Mouse (Mus musculus) liver, embryonic 11.5 days (tissue): ENCODE results near the gene Tfip11. TPM values are rescaled to one million over a fixed set of nuclear protein-coding genes. Genes with fewer than 3 reads are reported as not detected.
"Not testable (repeated sequence)": the region's sequence is repeated elsewhere in the genome, so short reads cannot be mapped to it uniquely, and the experiment has no call there.

ENCODE experiments used
- ATAC-seq: fragments of 200-750 bp; cut with Nextera tagmentation; replicated peaks from 2 replicates; pipeline ENCODE4 v1.8.0; 2017; ENCODE audit warnings: moderate number of reproducible peaks, mild to moderate bottlenecking, moderate TSS enrichment, moderate library complexity; ENCODE audit not compliant: low FRiP score
- DNase-seq: peaks from one replicate; pipeline ENCODE4 v3.0.0-alpha.2; 2017; ENCODE audit warnings: low spot score
- H3K27ac ChIP-seq: fragments of 300-500 bp; sonication (generic); 2 replicates; pipeline ENCODE4 v1.5.1; 2014; ENCODE audit warnings: mild to moderate bottlenecking, low read depth, low read length, control low read depth
- H3K27me3 ChIP-seq: fragments of 300-500 bp; sonication (generic); replicated peaks from 2 replicates; pipeline ENCODE4 v1.6.1; 2014; ENCODE audit warnings: low read length, mixed read lengths; ENCODE audit not compliant: control insufficient read depth, insufficient read depth
- H3K36me3 ChIP-seq: fragments of 300-500 bp; sonication (generic); 2 replicates; pipeline ENCODE4 v1.6.1; 2014; ENCODE audit warnings: mild to moderate bottlenecking, low read length, moderate library complexity, mixed read lengths; ENCODE audit not compliant: control insufficient read depth, insufficient read depth
- H3K4me1 ChIP-seq: fragments of 300-500 bp; sonication (generic); replicated peaks from 2 replicates; pipeline ENCODE4 v1.6.1; 2014; ENCODE audit warnings: low read length, mixed read lengths; ENCODE audit not compliant: control insufficient read depth, insufficient read depth
- H3K4me2 ChIP-seq: fragments of 300-500 bp; sonication (generic); 2 replicates; pipeline ENCODE4 v1.6.1; 2014; ENCODE audit warnings: mild to moderate bottlenecking, control low read depth, moderate library complexity
- H3K4me3 ChIP-seq: fragments of 300-500 bp; sonication (generic); 2 replicates; pipeline ENCODE4 v1.5.1; 2014; ENCODE audit warnings: low read depth, low read length, control low read depth
- H3K9ac ChIP-seq: fragments of 300-500 bp; sonication (generic); 2 replicates; pipeline ENCODE4 v1.6.1; 2014; ENCODE audit warnings: low read depth, low read length, control low read depth
- H3K9me3 ChIP-seq: fragments of 300-500 bp; sonication (generic); 2 replicates; pipeline ENCODE4 v1.6.1; 2016; ENCODE audit warnings: low read length, inconsistent platforms, mixed read lengths; ENCODE audit not compliant: control insufficient read depth
- WGBS: fragments of 180-500 bp; shearing (Covaris S2); extraction: QIAGEN DNeasy Blood & Tissue Kit; methylation state at CpG from one replicate; pipeline ENCODE4 v1.1.7; 2014; 5-methylcytosine and 5-hydroxymethylcytosine counted together
- polyA plus RNA-seq: library from polyadenylated mRNA; unstranded; fragments of >200 nt; fragmentation: Nextera tagmentation; extraction: Ambion mirVana; gene quantifications from 2 replicates; pipeline ENCODE4 v1.2.1, GENCODE M21; 2014

Tfip11 gene
- polyA plus RNA-seq, 1 experiment from 2014 or later: 24.5 TPM

- Histone ChIP-seq H3K4me3 (no peak overlapping the region), H3K27ac (peak overlapping the region; percentile 65; the same call in 1 of the 2 replicates), H3K27me3 (no peaks in the 10 kb centered on the region), H3K36me3 (peaks cover 6% of the 10 kb centered on the region; the same call in 1 of the 2 replicates), H3K4me2 (no peak overlapping the region), H3K9me3 (no peaks in the 10 kb centered on the region), H3K9ac (no peak overlapping the region), H3K4me1 (peaks cover 40% of the 10 kb centered on the region)
- WGBS: 83% methylated on average over 4 of the region's 4 CpGs
- DNase-seq (no peak), ATAC-seq (no peak)
Observed at GRCm38 (mm10) chr5:112301694-112302093, 24.5 kb upstream of the Tfip11 start.

GRCm38 (mm10) chr5:112302310-112302709 is 23.8 kb upstream of the Tfip11 start:
- Histone ChIP-seq H3K4me3 (no peak overlapping the region), H3K36me3 (peaks cover 6% of the 10 kb centered on the region; the same call in 1 of the 2 replicates), H3K27ac (peak overlapping the region; percentile 71; the same call in 1 of the 2 replicates), H3K27me3 (no peaks in the 10 kb centered on the region), H3K9me3 (no peaks in the 10 kb centered on the region), H3K4me2 (no peak overlapping the region), H3K9ac (no peak overlapping the region), H3K4me1 (peaks cover 34% of the 10 kb centered on the region)
- DNase-seq (no peak), ATAC-seq (peak; percentile 74)
- 85% methylated on average over 5 of the region's 5 CpGs for WGBS

- no peak overlapping the region for H3K27ac ChIP-seq
- no peaks in the 10 kb centered on the region for H3K27me3 ChIP-seq
- ATAC-seq (no peak), DNase-seq (no peak)
- no peak overlapping the region for H3K4me3 ChIP-seq
- no peaks in the 10 kb centered on the region for H3K9me3 ChIP-seq
- no peak overlapping the region for H3K9ac ChIP-seq
- H3K36me3 ChIP-seq: peaks cover 28% of the 10 kb centered on the region; the same call in 1 of the 2 replicates
- peaks cover 10% of the 10 kb centered on the region; the same call in 1 of the 2 replicates for H3K4me1 ChIP-seq
- no peak overlapping the region for H3K4me2 ChIP-seq
- 88% methylated on average over 5 of the region's 5 CpGs for WGBS
Observed at GRCm38 (mm10) chr5:112305842-112306241, 20.3 kb upstream of the Tfip11 start.

- DNase-seq: no peak
- ATAC-seq: no peak
- H3K27ac ChIP-seq: no peak overlapping the region
- no peaks in the 10 kb centered on the region for H3K9me3 ChIP-seq
- peaks cover 28% of the 10 kb centered on the region; the same call in 1 of the 2 replicates for H3K36me3 ChIP-seq
- no peak overlapping the region for H3K9ac ChIP-seq
- H3K27me3 ChIP-seq: no peaks in the 10 kb centered on the region
- WGBS: 85% methylated on average over 11 of the region's 11 CpGs
- H3K4me1 ChIP-seq: 0 out of 2 replicates have a peak, but pooled peaks cover 2% of the 10 kb centered on the region
- no peak overlapping the region for H3K4me3 ChIP-seq
- no peak overlapping the region for H3K4me2 ChIP-seq
Observed at GRCm38 (mm10) chr5:112313222-112313885, 12.8 kb upstream of the Tfip11 start.

GRCm38 (mm10) chr5:112316468-112316867 is 9.7 kb upstream of the Tfip11 start:
- DNase-seq (no peak), ATAC-seq (no peak)
- no peaks in the 10 kb centered on the region for H3K9me3 ChIP-seq
- WGBS: 83% methylated on average over 5 of the region's 5 CpGs
- no peaks in the 10 kb centered on the region for H3K27me3 ChIP-seq
- H3K9ac ChIP-seq: no peak overlapping the region
- H3K4me1 ChIP-seq: peaks cover 8% of the 10 kb centered on the region; the same call in 1 of the 2 replicates
- no peak overlapping the region for H3K4me3 ChIP-seq
- no peak overlapping the region for H3K4me2 ChIP-seq
- peaks cover 11% of the 10 kb centered on the region; the same call in 1 of the 2 replicates for H3K36me3 ChIP-seq
- H3K27ac ChIP-seq: no peak overlapping the region

GRCm38 (mm10) chr5:112317328-112317727 is 8.8 kb upstream of the Tfip11 start:
- DNase-seq (no peak), ATAC-seq (no peak)
- Histone ChIP-seq H3K9me3 (no peaks in the 10 kb centered on the region), H3K9ac (no peak overlapping the region), H3K4me3 (no peak overlapping the region), H3K4me1 (peaks cover 8% of the 10 kb centered on the region; the same call in 1 of the 2 replicates), H3K27ac (no peak overlapping the region), H3K27me3 (no peaks in the 10 kb centered on the region), H3K4me2 (no peak overlapping the region), H3K36me3 (peaks cover 11% of the 10 kb centered on the region; the same call in 1 of the 2 replicates)
- 43% methylated on average over 5 of the region's 5 CpGs for WGBS

GRCm38 (mm10) chr5:112319343-112319742 is 6.8 kb upstream of the Tfip11 start:
- not testable (repeated sequence) for H3K27ac ChIP-seq, H3K9ac ChIP-seq, H3K27me3 ChIP-seq, H3K9me3 ChIP-seq, H3K4me3 ChIP-seq, H3K4me2 ChIP-seq, H3K36me3 ChIP-seq, DNase-seq
- WGBS: 65% methylated on average over 2 of the region's 2 CpGs
- peak; percentile 87 for ATAC-seq
- H3K4me1 ChIP-seq: peaks cover 10% of the 10 kb centered on the region

GRCm38 (mm10) chr5:112320379-112320778 is 5.8 kb upstream of the Tfip11 start:
- H3K27ac ChIP-seq: no peak overlapping the region
- H3K4me3 ChIP-seq: no peak overlapping the region
- no peaks in the 10 kb centered on the region for H3K9me3 ChIP-seq
- no peak for ATAC-seq
- H3K36me3 ChIP-seq: no peaks in the 10 kb centered on the region
- no peak overlapping the region for H3K9ac ChIP-seq
- 78% methylated on average over 5 of the region's 5 CpGs for WGBS
- H3K4me1 ChIP-seq: peaks cover 17% of the 10 kb centered on the region
- H3K4me2 ChIP-seq: no peak overlapping the region
- no peaks in the 10 kb centered on the region for H3K27me3 ChIP-seq
- DNase-seq: no peak

GRCm38 (mm10) chr5:112320936-112321335 is 5.2 kb upstream of the Tfip11 start:
- Histone ChIP-seq H3K4me1 (peaks cover 18% of the 10 kb centered on the region), H3K36me3 (no peaks in the 10 kb centered on the region), H3K9me3 (no peaks in the 10 kb centered on the region), H3K27me3 (no peaks in the 10 kb centered on the region), H3K4me3 (no peak overlapping the region), H3K4me2 (no peak overlapping the region), H3K27ac (no peak overlapping the region), H3K9ac (no peak overlapping the region)
- no peak for DNase-seq
- 64% methylated on average over 6 of the region's 6 CpGs for WGBS
- ATAC-seq: no peak
